Mouse (Mus musculus) liver, embryonic 14.5 days (tissue): ENCODE measurements around the gene Nceh1. TPM values are rescaled to one million over a fixed set of nuclear protein-coding genes. Genes with fewer than 3 reads are reported as not detected.
"Not testable (repeated sequence)": the region's sequence is repeated elsewhere in the genome, so short reads cannot be mapped to it uniquely, and the experiment has no call there.

Source experiments
- ATAC-seq: fragments of 200-750 bp; cut with Nextera tagmentation; 2 replicates; pipeline ENCODE4 v1.8.0; 2017; ENCODE audit warnings: moderate number of reproducible peaks, mild to moderate bottlenecking, moderate library complexity; ENCODE audit not compliant: insufficient read depth
- DNase-seq, 3 experiments: peaks; one replicate each; pipeline ENCODE4 v3.0.0-alpha.2; 2012 to 2013; ENCODE audit warnings: low read depth in 3 of 3, low spot score in 3 of 3
- H3K27ac ChIP-seq: fragments of 300-500 bp; sonication (generic); 2 replicates; pipeline ENCODE4 v1.5.1; 2014; ENCODE audit warnings: moderate library complexity, mild to moderate bottlenecking, control low read depth, inconsistent platforms
- H3K27me3 ChIP-seq: fragments of 300-500 bp; sonication (generic); 2 replicates; pipeline ENCODE4 v1.6.1; 2014; ENCODE audit warnings: mild to moderate bottlenecking, low read length, moderate library complexity; ENCODE audit not compliant: control insufficient read depth, insufficient read depth
- H3K36me3 ChIP-seq: fragments of 300-500 bp; sonication (generic); replicated peaks from 2 replicates; pipeline ENCODE4 v1.6.1; 2014; ENCODE audit warnings: low read depth; ENCODE audit not compliant: control insufficient read depth, insufficient read depth
- H3K4me1 ChIP-seq, 2 experiments: fragments of 200-500 bp in 1 of 2; fragments of 300-500 bp in 1 of 2; sonication (generic) in 1 of 2; replicated peaks; 2 replicates each; pipeline ENCODE4 v1.6.1; 2012 to 2014; ENCODE audit warnings: antibody characterized with exemption in 1 of 2, inconsistent platforms in 1 of 2, low read length in 1 of 2; ENCODE audit not compliant: control insufficient read depth in 2 of 2, insufficient read depth in 2 of 2
- H3K4me2 ChIP-seq: fragments of 300-500 bp; sonication (generic); 2 replicates; pipeline ENCODE4 v1.6.1; 2014; ENCODE audit warnings: low read depth, mild to moderate bottlenecking, control low read depth, moderate library complexity
- H3K4me3 ChIP-seq, 2 experiments: fragments of 200-500 bp in 1 of 2; fragments of 300-500 bp in 1 of 2; sonication (generic) in 1 of 2; 2 replicates each; pipeline ENCODE4 v1.5.1; 2012 to 2014; ENCODE audit warnings: low read depth in 2 of 2, low read length in 2 of 2, mild to moderate bottlenecking in 2 of 2, control low read depth in 1 of 2, inconsistent platforms in 1 of 2, moderate library complexity in 1 of 2; ENCODE audit not compliant: insufficient read depth in 1 of 2
- H3K9ac ChIP-seq: fragments of 300-500 bp; sonication (generic); replicated peaks from 2 replicates; pipeline ENCODE4 v1.6.1; 2014; ENCODE audit warnings: mild to moderate bottlenecking, control low read depth, moderate library complexity
- H3K9me3 ChIP-seq: fragments of 300-500 bp; sonication (generic); 2 replicates; pipeline ENCODE4 v1.6.1; 2016; ENCODE audit warnings: low read length, mixed read lengths; ENCODE audit not compliant: control insufficient read depth
- CTCF ChIP-seq: IDR thresholded peaks from 2 replicates; pipeline ENCODE4 v1.5.1; 2016; ENCODE audit warnings: antibody characterized with exemption, low read depth, control low read depth
- EP300 ChIP-seq: IDR thresholded peaks from 2 replicates; pipeline ENCODE4 v1.6.1; 2016; ENCODE audit warnings: antibody characterized with exemption, low read depth
- WGBS: fragments of 180-500 bp; shearing (Covaris S2); extraction: QIAGEN DNeasy Blood & Tissue Kit; methylation state at CpG from one replicate; pipeline ENCODE4 v1.1.7; 2014; ENCODE audit not compliant: insufficient replicate concordance; 5-methylcytosine and 5-hydroxymethylcytosine counted together
- polyA plus RNA-seq, 2 experiments: library from polyadenylated mRNA; depleted of rRNA in 1 of 2; stranded (reverse) in 1 of 2; unstranded in 1 of 2; fragments of >200 nt; fragmentation: Nextera tagmentation in 1 of 2; extraction: Ambion mirVana in 1 of 2; gene quantifications; 2 replicates each; pipeline versions ENCODE4 v1.2.1 to v1.2.3; 2012 to 2014

The Nceh1 gene
- polyA plus RNA-seq, 2 experiments = 1.2 to 3.2 TPM

DNA sequence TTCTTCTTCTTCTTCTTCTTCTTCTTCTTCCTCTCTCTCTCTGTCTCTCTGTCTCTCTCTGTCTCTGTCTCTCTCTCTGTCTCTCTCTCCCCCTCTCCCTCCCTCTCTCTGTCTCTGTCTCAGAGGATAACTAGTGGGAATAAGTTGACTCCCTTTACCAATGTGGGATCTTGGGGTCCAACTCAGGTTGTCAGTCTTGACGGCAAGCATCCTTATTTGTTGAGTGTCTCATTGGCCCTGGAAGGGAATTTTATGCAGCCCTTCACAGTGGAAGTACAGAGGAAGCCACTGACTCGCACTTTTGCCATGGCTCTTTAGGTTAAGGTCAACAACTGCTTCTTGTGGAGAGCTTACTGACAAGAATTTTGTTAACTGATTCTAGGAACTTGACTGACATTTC is 105.5 kb downstream of the Nceh1 start:
- Histone ChIP-seq H3K9me3 (no peaks in the 10 kb centered on the region), H3K4me1 (peaks cover 3 to 15% of the 10 kb centered on the region in 2 experiments; a peak in 3 of 4 replicates), H3K27ac (no peak overlapping the region), H3K9ac (no peak overlapping the region), H3K4me2 (no peak overlapping the region), H3K36me3 (no peaks in the 10 kb centered on the region), H3K27me3 (no peaks in the 10 kb centered on the region), H3K4me3 (no peak overlapping the region)
- DNase-seq (no peak), ATAC-seq (no peak)
- WGBS = 36% methylated on average over 2 of the region's 2 CpGs
- TF ChIP-seq EP300 (no peak), CTCF (no peak)

GRCm38 (mm10) chr3:27288909-27289308 is 106.1 kb downstream of the Nceh1 start:
- Histone ChIP-seq H3K27ac (no peak overlapping the region), H3K4me3 (no peak overlapping the region), H3K4me1 (peaks cover 0 to 9% of the 10 kb centered on the region in 2 experiments; a peak in 2 of 4 replicates), H3K9ac (no peak overlapping the region), H3K9me3 (no peaks in the 10 kb centered on the region), H3K36me3 (no peaks in the 10 kb centered on the region), H3K27me3 (no peaks in the 10 kb centered on the region), H3K4me2 (no peak overlapping the region)
- WGBS = 18% methylated on average over 8 of the region's 8 CpGs
- TF ChIP-seq EP300 = no peak
- TF ChIP-seq CTCF = no peak
- no peak for ATAC-seq
- DNase-seq = no peak

- no peaks in the 10 kb centered on the region for H3K36me3 ChIP-seq
- H3K4me2 ChIP-seq = no peak overlapping the region
- H3K4me1 ChIP-seq = peaks cover 0 to 3% of the 10 kb centered on the region in 2 experiments; a peak in 1 of 4 replicates
- H3K27me3 ChIP-seq = no peaks in the 10 kb centered on the region
- 68% methylated on average over 5 of the region's 5 CpGs for whole genome bisulfite sequencing
- H3K9me3 ChIP-seq = no peaks in the 10 kb centered on the region
- no peak for DNase-seq
- ATAC-seq = no peak
- no peak overlapping the region for H3K27ac ChIP-seq
- no peak overlapping the region for H3K9ac ChIP-seq
- TF ChIP-seq CTCF (no peak), EP300 (no peak)
- no peak overlapping the region for H3K4me3 ChIP-seq
Measured at GRCm38 (mm10) chr3:27290285-27290684, 107.5 kb downstream of the Nceh1 start.

DNA sequence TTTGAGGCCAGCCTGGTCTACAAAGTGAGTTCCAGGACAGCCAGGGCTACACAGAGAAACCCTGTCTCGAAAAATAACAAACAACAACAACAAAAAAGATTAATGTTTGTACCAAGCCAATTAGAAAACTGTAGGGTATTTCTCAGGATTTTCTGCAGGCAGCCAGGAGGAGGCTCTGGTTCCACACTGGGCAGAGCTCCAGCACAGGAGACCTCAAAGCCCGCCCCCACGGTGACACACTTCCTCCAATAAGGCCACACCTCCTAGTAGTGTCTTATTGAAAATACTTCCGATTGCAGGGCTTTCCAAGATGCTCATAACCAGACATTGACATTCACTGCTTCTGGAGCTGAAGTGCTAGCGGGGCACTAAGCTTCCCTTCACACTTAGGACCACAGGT is 108.2 kb downstream of the Nceh1 start:
- H3K36me3 ChIP-seq, DNase-seq, H3K4me2 ChIP-seq, H3K9me3 ChIP-seq, H3K9ac ChIP-seq, H3K4me3 ChIP-seq, H3K27ac ChIP-seq, ATAC-seq, H3K4me1 ChIP-seq, H3K27me3 ChIP-seq: not testable (repeated sequence)
- WGBS = 65% methylated on average over 5 of the region's 5 CpGs

DNA sequence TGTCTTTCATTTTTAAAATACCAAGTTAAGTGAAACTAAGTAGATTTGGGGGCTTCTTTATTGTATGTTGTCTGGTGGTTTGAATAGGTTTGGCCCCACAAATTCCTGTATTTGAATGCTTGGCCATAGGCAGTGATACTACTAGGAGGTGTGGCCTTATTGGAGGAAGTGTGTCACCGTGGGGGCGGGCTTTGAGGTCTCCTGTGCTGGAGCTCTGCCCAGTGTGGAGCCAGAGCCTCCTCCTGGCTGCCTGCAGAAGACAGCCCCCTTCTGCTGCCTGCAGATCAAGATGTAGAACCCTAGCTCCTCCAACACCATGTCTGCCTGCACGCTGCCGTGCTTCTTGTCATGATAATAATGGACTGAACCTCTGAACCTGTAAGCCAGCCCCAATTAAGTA is 108.6 kb downstream of the Nceh1 start:
- not testable (repeated sequence) for H3K4me1 ChIP-seq, H3K9me3 ChIP-seq, H3K27ac ChIP-seq, H3K4me3 ChIP-seq, H3K9ac ChIP-seq, DNase-seq, H3K27me3 ChIP-seq, ATAC-seq, H3K36me3 ChIP-seq, H3K4me2 ChIP-seq
- WGBS = 59% methylated on average over 4 of the region's 4 CpGs
